ENCODE assay signal across 27 mouse cellular contexts in genomic region chr9:41912482-41912881, GRCm38 (mm10).
DNase-seq lines count a peak whose midpoint lies in the region; ATAC-seq lines count a peak whose summit lies in the region.
"Had no signal": no experiment of that assay in that cellular context is flagged by ENCODE, and none has a peak within 500 bp of the region (broad histone marks: within the 10 kb centered on the region; RNA-seq: fewer than 3 reads in every experiment).

No protein-coding gene starts in this region.

- H3K27ac ChIP-seq in hindbrain, embryonic 15.5 days (replicated peaks) = peak overlapping the region; percentile 53; the same call in 1 of the 2 replicates
- no peak overlapping the region for H3K27ac ChIP-seq in hindbrain, embryonic 10.5 days
- H3K27ac ChIP-seq in embryonic facial prominence, embryonic 13.5 days = peak overlapping the region; percentile 72
- H3K27ac ChIP-seq in limb, embryonic 10.5 days = peak overlapping the region; percentile 79; the same call in 1 of the 2 replicates
- H3K27ac ChIP-seq in intestine, embryonic 16.5 days (ENCODE audit: low read length) = no peak overlapping the region
- H3K27ac ChIP-seq: heart, embryonic 15.5 days; layer of hippocampus, adult 2 months; liver, embryonic 15.5 days; lung, embryonic 15.5 days; midbrain, embryonic 15.5 days; neural tube, embryonic 12.5 days had no signal

- no peak for DNase-seq in hindbrain, embryonic 10.5 days (ENCODE audit: low spot score)
- DNase-seq in limb, embryonic 10.5 days (ENCODE audit: low spot score) = no peak
- peak; percentile 38 for DNase-seq in mesoderm, embryonic 11.5 days (ENCODE audit: low read depth, low spot score)
- DNase-seq in frontal cortex, postnatal 36 days (ENCODE audit: low spot score in 2 of 2) = no peak
- DNase-seq: adrenal gland, postnatal 10 days; B cell, adult 2 months; cerebellum, adult 9-10 months; gastrocnemius, postnatal 36 days; heart, postnatal 4 days; kidney, adult 9 months; kidney, postnatal 14 days; liver; lung, postnatal 4 days; right cerebral cortex, postnatal 4 days; thymus, postnatal 25 days had no signal

- H3K4me2 ChIP-seq in hindbrain, embryonic 15.5 days = no peak overlapping the region
- H3K4me2 ChIP-seq in embryonic facial prominence, embryonic 13.5 days = no peak overlapping the region
- H3K4me2 ChIP-seq in intestine, embryonic 16.5 days (ENCODE audit: low read depth, low read length) = no peak overlapping the region
- H3K4me2 ChIP-seq: heart, embryonic 15.5 days; liver, embryonic 15.5 days; lung, embryonic 15.5 days; midbrain, embryonic 15.5 days; neural tube, embryonic 12.5 days had no signal

- no peak overlapping the region for H3K9ac ChIP-seq in hindbrain, embryonic 15.5 days
- no peak overlapping the region for H3K9ac ChIP-seq in embryonic facial prominence, embryonic 13.5 days
- no peak overlapping the region for H3K9ac ChIP-seq in intestine, embryonic 16.5 days (ENCODE audit: low read depth, low read length)
- H3K9ac ChIP-seq: heart, embryonic 15.5 days; liver, embryonic 15.5 days; lung, embryonic 15.5 days; midbrain, embryonic 15.5 days; neural tube, embryonic 12.5 days had no signal

- H3K36me3 ChIP-seq in hindbrain, embryonic 15.5 days = no peaks in the 10 kb centered on the region
- no peaks in the 10 kb centered on the region for H3K36me3 ChIP-seq in hindbrain, embryonic 10.5 days
- no peaks in the 10 kb centered on the region for H3K36me3 ChIP-seq in embryonic facial prominence, embryonic 13.5 days
- H3K36me3 ChIP-seq in limb, embryonic 10.5 days = no peaks in the 10 kb centered on the region
- no peaks in the 10 kb centered on the region for H3K36me3 ChIP-seq in intestine, embryonic 16.5 days (ENCODE audit: control insufficient read depth, insufficient read depth, low read length)
- H3K36me3 ChIP-seq: G1E; heart, embryonic 15.5 days; liver, embryonic 15.5 days; lung, embryonic 15.5 days; midbrain, embryonic 15.5 days; neural tube, embryonic 12.5 days had no signal

- no peak; the same call in 1 of the 2 replicates for ATAC-seq in hindbrain, embryonic 15.5 days (ENCODE audit: low FRiP score, low read depth)
- 0 out of 2 replicates have a peak, but pooled peaks have one; percentile 48 for ATAC-seq in embryonic facial prominence, embryonic 13.5 days (ENCODE audit: insufficient number of reproducible peaks, insufficient read depth, low FRiP score, low TSS enrichment, low read depth)
- no peak for ATAC-seq in intestine, embryonic 16.5 days
- ATAC-seq: forebrain, embryonic 16.5 days; midbrain, embryonic 15.5 days had no signal

- H3K4me3 ChIP-seq in hindbrain, embryonic 15.5 days = no peak overlapping the region
- H3K4me3 ChIP-seq in hindbrain, embryonic 10.5 days = no peak overlapping the region
- no peak overlapping the region for H3K4me3 ChIP-seq in embryonic facial prominence, embryonic 13.5 days
- no peak overlapping the region for H3K4me3 ChIP-seq in limb, embryonic 10.5 days
- H3K4me3 ChIP-seq in intestine, embryonic 16.5 days (ENCODE audit: low read length) = no peak overlapping the region
- H3K4me3 ChIP-seq: heart, embryonic 15.5 days; layer of hippocampus, adult 2 months; liver, embryonic 15.5 days; lung, embryonic 15.5 days; midbrain, embryonic 15.5 days; neural tube, embryonic 12.5 days had no signal

- whole genome bisulfite sequencing in hindbrain, embryonic 15.5 days = 71% methylated on average over 5 of the region's 5 CpGs
- 81% methylated on average over 5 of the region's 5 CpGs for WGBS in hindbrain, embryonic 10.5 days
- 26% methylated on average over 5 of the region's 5 CpGs for WGBS in embryonic facial prominence, embryonic 13.5 days
- 81% methylated on average over 5 of the region's 5 CpGs for WGBS in limb, embryonic 10.5 days
- 81% methylated on average over 5 of the region's 5 CpGs for WGBS in intestine, embryonic 16.5 days

- H3K9me3 ChIP-seq in hindbrain, embryonic 15.5 days = no peaks in the 10 kb centered on the region
- H3K9me3 ChIP-seq in hindbrain, embryonic 10.5 days = no peaks in the 10 kb centered on the region
- no peaks in the 10 kb centered on the region for H3K9me3 ChIP-seq in embryonic facial prominence, embryonic 13.5 days
- no peaks in the 10 kb centered on the region for H3K9me3 ChIP-seq in limb, embryonic 10.5 days (replicated peaks)
- no peaks in the 10 kb centered on the region for H3K9me3 ChIP-seq in intestine, embryonic 16.5 days (ENCODE audit: control insufficient read depth, low read length)
- H3K9me3 ChIP-seq: heart, embryonic 15.5 days; liver, embryonic 15.5 days; lung, embryonic 15.5 days; midbrain, embryonic 15.5 days; neural tube, embryonic 12.5 days had no signal

- no peaks in the 10 kb centered on the region for H3K27me3 ChIP-seq in hindbrain, embryonic 15.5 days
- no peaks in the 10 kb centered on the region for H3K27me3 ChIP-seq in hindbrain, embryonic 10.5 days (ENCODE audit: insufficient read depth, poor library complexity, severe bottlenecking)
- no peaks in the 10 kb centered on the region for H3K27me3 ChIP-seq in embryonic facial prominence, embryonic 13.5 days
- no peaks in the 10 kb centered on the region for H3K27me3 ChIP-seq in limb, embryonic 10.5 days (ENCODE audit: low read depth, poor library complexity, severe bottlenecking)
- H3K27me3 ChIP-seq in intestine, embryonic 16.5 days (replicated peaks; ENCODE audit: control insufficient read depth, insufficient read depth, low read length) = no peaks in the 10 kb centered on the region
- H3K27me3 ChIP-seq: CH12.LX; heart, embryonic 15.5 days; liver, embryonic 15.5 days; lung, embryonic 15.5 days; midbrain, embryonic 15.5 days; neural tube, embryonic 12.5 days had no signal

- peaks cover 13% of the 10 kb centered on the region for H3K4me1 ChIP-seq in hindbrain, embryonic 15.5 days (replicated peaks)
- H3K4me1 ChIP-seq in hindbrain, embryonic 10.5 days (replicated peaks) = no peaks in the 10 kb centered on the region
- peaks cover 7% of the 10 kb centered on the region for H3K4me1 ChIP-seq in embryonic facial prominence, embryonic 13.5 days
- peaks cover 8% of the 10 kb centered on the region; the same call in 1 of the 2 replicates for H3K4me1 ChIP-seq in limb, embryonic 10.5 days
- no peaks in the 10 kb centered on the region for H3K4me1 ChIP-seq in intestine, embryonic 16.5 days (ENCODE audit: control insufficient read depth, insufficient read depth, low read length)
- H3K4me1 ChIP-seq: heart, embryonic 15.5 days; liver, embryonic 15.5 days; lung, embryonic 15.5 days had no signal

Comparison
In these comparisons a context has a peak if more than half of its experiments do, and no peak if none do; other contexts are left out.
1. H3K27ac ChIP-seq: peak in hindbrain, embryonic 15.5 days (single experiment), embryonic facial prominence, embryonic 13.5 days (single experiment) and limb, embryonic 10.5 days (single experiment); none in hindbrain, embryonic 10.5 days (single experiment) and intestine, embryonic 16.5 days (single experiment).